Mouse (Mus musculus): ENCODE data around the gene Lig4. TPM values are rescaled to one million over a fixed set of nuclear protein-coding genes. Genes with fewer than 3 reads are reported as not detected.

The Lig4 gene
- polyA plus RNA-seq (2014; fragmentation: Nextera tagmentation; extraction: Ambion mirVana): 3.6 and 3.7 TPM in 2 replicates

- H3K27me3 ChIP-seq (replicated peaks; ENCODE audit: control insufficient read depth, insufficient read depth, low read length): no peaks in the 10 kb centered on the region
- peak within 1 kb of the TSS; percentile 88 for H3K9ac ChIP-seq (ENCODE audit: low read depth, low read length)
- under 1% methylated on average over 59 of the region's 68 CpGs for WGBS
- H3K36me3 ChIP-seq (ENCODE audit: control insufficient read depth, insufficient read depth, low read length): no peaks in the 10 kb centered on the region
- H3K4me3 ChIP-seq (ENCODE audit: low read depth, low read length): peak within 1 kb of the TSS; percentile 87
- no peaks in the 10 kb centered on the region for H3K9me3 ChIP-seq (ENCODE audit: control insufficient read depth, low read length)
- peak; percentile 97 for DNase-seq (ENCODE audit: low spot score)
- H3K4me1 ChIP-seq (replicated peaks; ENCODE audit: control insufficient read depth, insufficient read depth, low read length): peaks cover 16% of the 10 kb centered on the region
- H3K4me2 ChIP-seq: peak within 1 kb of the TSS; percentile 92
- peak; percentile 73 for ATAC-seq (replicated peaks; ENCODE audit: low FRiP score)
- H3K27ac ChIP-seq (ENCODE audit: low read depth, low read length): peak within 1 kb of the TSS; percentile 71
These were observed at the start of gene Lig4, which contains the start of gene Abhd13 for GRCm38 (mm10) chr8:9977573-9978314. Gene Lig4, minus strand, starts transcription at chr8:9977686. Gene Abhd13, plus strand, starts transcription at chr8:9977707.

GRCm38 (mm10) chr8:10017231-10017630 lies 39.7 kb upstream of the Lig4 start:
- Histone ChIP-seq H3K36me3 (ENCODE audit: control insufficient read depth, insufficient read depth, low read length) (no peaks in the 10 kb centered on the region), H3K4me3 (ENCODE audit: low read depth, low read length) (no peak overlapping the region), H3K9me3 (ENCODE audit: control insufficient read depth, low read length) (no peaks in the 10 kb centered on the region), H3K4me1 (replicated peaks; ENCODE audit: control insufficient read depth, insufficient read depth, low read length) (no peaks in the 10 kb centered on the region), H3K9ac (ENCODE audit: low read depth, low read length) (no peak overlapping the region), H3K27ac (ENCODE audit: low read depth, low read length) (no peak overlapping the region), H3K4me2 (no peak overlapping the region), H3K27me3 (replicated peaks; ENCODE audit: control insufficient read depth, insufficient read depth, low read length) (no peaks in the 10 kb centered on the region)
- WGBS: 80% methylated on average over 3 of the region's 3 CpGs
- ATAC-seq (replicated peaks; ENCODE audit: low FRiP score): no peak
- DNase-seq (ENCODE audit: low spot score): no peak

GRCm38 (mm10) chr8:10016252-10016651 lies 38.8 kb upstream of the Lig4 start:
- no peak overlapping the region for H3K4me2 ChIP-seq
- no peak overlapping the region for H3K9ac ChIP-seq (ENCODE audit: low read depth, low read length)
- no peaks in the 10 kb centered on the region for H3K9me3 ChIP-seq (ENCODE audit: control insufficient read depth, low read length)
- DNase-seq (ENCODE audit: low spot score): no peak
- no peaks in the 10 kb centered on the region for H3K27me3 ChIP-seq (replicated peaks; ENCODE audit: control insufficient read depth, insufficient read depth, low read length)
- no peaks in the 10 kb centered on the region for H3K36me3 ChIP-seq (ENCODE audit: control insufficient read depth, insufficient read depth, low read length)
- H3K4me1 ChIP-seq (replicated peaks; ENCODE audit: control insufficient read depth, insufficient read depth, low read length): no peaks in the 10 kb centered on the region
- no peak overlapping the region for H3K27ac ChIP-seq (ENCODE audit: low read depth, low read length)
- WGBS: 75% methylated on average over 1 of the region's 1 CpGs
- ATAC-seq (replicated peaks; ENCODE audit: low FRiP score): no peak
- no peak overlapping the region for H3K4me3 ChIP-seq (ENCODE audit: low read depth, low read length)

GRCm38 (mm10) chr8:10007660-10008028 lies 30.2 kb upstream of the Lig4 start:
- no peaks in the 10 kb centered on the region for H3K4me1 ChIP-seq (replicated peaks; ENCODE audit: control insufficient read depth, insufficient read depth, low read length)
- H3K27me3 ChIP-seq (replicated peaks; ENCODE audit: control insufficient read depth, insufficient read depth, low read length): peaks cover 8% of the 10 kb centered on the region
- peak overlapping the region; percentile 22; the same call in 1 of the 2 replicates for H3K4me3 ChIP-seq (ENCODE audit: low read depth, low read length)
- no peak for ATAC-seq (replicated peaks; ENCODE audit: low FRiP score)
- no peak overlapping the region for H3K9ac ChIP-seq (ENCODE audit: low read depth, low read length)
- H3K4me2 ChIP-seq: peak overlapping the region; percentile 69
- no peaks in the 10 kb centered on the region for H3K36me3 ChIP-seq (ENCODE audit: control insufficient read depth, insufficient read depth, low read length)
- H3K27ac ChIP-seq (ENCODE audit: low read depth, low read length): no peak overlapping the region
- DNase-seq (ENCODE audit: low spot score): no peak
- WGBS: 38% methylated on average over 6 of the region's 6 CpGs
- no peaks in the 10 kb centered on the region for H3K9me3 ChIP-seq (ENCODE audit: control insufficient read depth, low read length)

GRCm38 (mm10) chr8:10006986-10007659 lies 29.6 kb upstream of the Lig4 start:
- ATAC-seq (replicated peaks; ENCODE audit: low FRiP score) (no peak), DNase-seq (ENCODE audit: low spot score) (peak; percentile 46)
- Histone ChIP-seq H3K4me1 (replicated peaks; ENCODE audit: control insufficient read depth, insufficient read depth, low read length) (no peaks in the 10 kb centered on the region), H3K9ac (ENCODE audit: low read depth, low read length) (no peak overlapping the region), H3K27me3 (replicated peaks; ENCODE audit: control insufficient read depth, insufficient read depth, low read length) (peaks cover 8% of the 10 kb centered on the region), H3K9me3 (ENCODE audit: control insufficient read depth, low read length) (no peaks in the 10 kb centered on the region), H3K36me3 (ENCODE audit: control insufficient read depth, insufficient read depth, low read length) (no peaks in the 10 kb centered on the region), H3K4me3 (ENCODE audit: low read depth, low read length) (peak overlapping the region; percentile 22), H3K4me2 (peak overlapping the region; percentile 69), H3K27ac (ENCODE audit: low read depth, low read length) (no peak overlapping the region)
- 7% methylated on average over 29 of the region's 29 CpGs for WGBS

GRCm38 (mm10) chr8:10006156-10006985 lies 28.9 kb upstream of the Lig4 start, which contains the start of gene Tnfsf13b:
Gene Tnfsf13b, plus strand, starts transcription at chr8:10006467.
- Histone ChIP-seq H3K9me3 (ENCODE audit: control insufficient read depth, low read length) (no peaks in the 10 kb centered on the region), H3K27ac (ENCODE audit: low read depth, low read length) (no peak within 1 kb of the TSS), H3K4me1 (replicated peaks; ENCODE audit: control insufficient read depth, insufficient read depth, low read length) (no peaks in the 10 kb centered on the region), H3K9ac (ENCODE audit: low read depth, low read length) (no peak within 1 kb of the TSS), H3K4me3 (ENCODE audit: low read depth, low read length) (peak within 1 kb of the TSS; percentile 22), H3K27me3 (replicated peaks; ENCODE audit: control insufficient read depth, insufficient read depth, low read length) (peaks cover 8% of the 10 kb centered on the region), H3K4me2 (peak within 1 kb of the TSS; percentile 69), H3K36me3 (ENCODE audit: control insufficient read depth, insufficient read depth, low read length) (no peaks in the 10 kb centered on the region)
- ATAC-seq (replicated peaks; ENCODE audit: low FRiP score): no peak
- 59% methylated on average over 16 of the region's 16 CpGs for WGBS
- DNase-seq (ENCODE audit: low spot score): no peak

- Histone ChIP-seq H3K36me3 (ENCODE audit: control insufficient read depth, insufficient read depth, low read length) (no peaks in the 10 kb centered on the region), H3K27ac (ENCODE audit: low read depth, low read length) (no peak overlapping the region), H3K4me3 (ENCODE audit: low read depth, low read length) (no peak overlapping the region), H3K9me3 (ENCODE audit: control insufficient read depth, low read length) (no peaks in the 10 kb centered on the region), H3K9ac (ENCODE audit: low read depth, low read length) (no peak overlapping the region), H3K4me2 (no peak overlapping the region), H3K4me1 (replicated peaks; ENCODE audit: control insufficient read depth, insufficient read depth, low read length) (no peaks in the 10 kb centered on the region), H3K27me3 (replicated peaks; ENCODE audit: control insufficient read depth, insufficient read depth, low read length) (peaks cover 8% of the 10 kb centered on the region)
- DNase-seq (ENCODE audit: low spot score) (no peak), ATAC-seq (replicated peaks; ENCODE audit: low FRiP score) (no peak)
- WGBS: 74% methylated on average over 7 of the region's 7 CpGs
These were observed 26.6 kb upstream of the Lig4 start for GRCm38 (mm10) chr8:10004115-10004514.

GRCm38 (mm10) chr8:9980188-9980587 lies 2.7 kb upstream of the Lig4 start:
- ATAC-seq (replicated peaks; ENCODE audit: low FRiP score) (no peak), DNase-seq (ENCODE audit: low spot score) (no peak)
- no peak overlapping the region for H3K27ac ChIP-seq (ENCODE audit: low read depth, low read length)
- H3K4me3 ChIP-seq (ENCODE audit: low read depth, low read length): no peak overlapping the region
- H3K36me3 ChIP-seq (ENCODE audit: control insufficient read depth, insufficient read depth, low read length): no peaks in the 10 kb centered on the region
- H3K27me3 ChIP-seq (replicated peaks; ENCODE audit: control insufficient read depth, insufficient read depth, low read length): no peaks in the 10 kb centered on the region
- H3K4me2 ChIP-seq: peak overlapping the region; percentile 92; the same call in 1 of the 2 replicates
- H3K4me1 ChIP-seq (replicated peaks; ENCODE audit: control insufficient read depth, insufficient read depth, low read length): peaks cover 16% of the 10 kb centered on the region
- no peaks in the 10 kb centered on the region for H3K9me3 ChIP-seq (ENCODE audit: control insufficient read depth, low read length)
- H3K9ac ChIP-seq (ENCODE audit: low read depth, low read length): no peak overlapping the region

All from liver, embryonic 11.5 days (tissue).